Mouse (Mus musculus) hematopoietic multipotent progenitor cell, adult 10-12 weeks (in vitro differentiated cells): ENCODE data around the gene Tmem254c. TPM values are rescaled to one million over a fixed set of nuclear protein-coding genes. Genes with fewer than 3 reads are reported as not detected.

Experiments used
- polyA plus RNA-seq: library from polyadenylated mRNA; stranded (reverse); fragments of >175 nt; gene quantifications from 2 replicates; pipeline ENCODE4 v1.2.3, GENCODE M21; 2012; ENCODE audit warnings: low replicate concordance

Tmem254c gene
- polyA plus RNA-seq, result 4.9 and 11.4 TPM in 2 replicates

DNA sequence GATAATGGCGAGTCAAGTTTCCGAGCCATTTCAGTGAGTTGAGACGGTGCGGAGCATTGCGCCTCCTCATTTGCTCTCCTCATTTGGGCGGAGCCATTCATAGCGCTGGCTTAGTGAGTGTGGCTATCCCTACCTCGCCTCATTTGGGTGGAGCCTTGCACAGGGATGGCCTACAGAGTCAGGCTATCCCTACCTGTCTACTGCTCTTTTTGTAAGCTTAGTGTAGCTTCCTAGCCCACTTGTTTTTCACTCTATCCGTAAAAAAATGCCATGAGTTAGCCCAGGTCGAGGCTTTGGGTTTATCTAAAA is at the start of gene Tmem254c:
Gene Tmem254c, minus strand, starts transcription at position 31 of the 309 bp plus-strand sequence.

DNA sequence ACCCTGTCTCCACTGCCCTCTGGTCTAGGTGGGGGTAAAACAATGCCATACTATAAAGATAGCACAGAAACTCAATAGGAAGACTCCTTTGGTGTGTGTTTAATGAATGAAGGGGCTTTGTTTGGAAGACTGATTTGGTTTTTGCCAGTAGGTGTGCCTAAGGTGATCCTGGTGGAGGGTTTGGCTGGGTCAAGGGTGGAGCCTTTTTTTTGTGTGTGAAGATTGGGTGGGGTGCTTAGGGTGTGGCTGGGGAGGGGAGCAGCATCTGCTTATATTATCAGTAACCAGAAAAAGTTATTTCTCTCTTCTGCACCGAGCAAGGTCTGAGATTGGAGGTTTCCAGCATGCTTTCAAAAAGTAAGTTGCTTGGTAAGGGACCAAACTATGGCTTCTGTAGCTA is 14.8 kb upstream of the Tmem254c start, which contains the start of gene Cphx3:
Gene Cphx3, plus strand, starts transcription at position 301 of the 400 bp plus-strand sequence.

GRCm38 (mm10) chr14:26081216-26081615 is 14.1 kb upstream of the Tmem254c start, which contains the start of gene Cphx2:
Gene Cphx2 (plus strand): TSS chr14:26081516.

DNA sequence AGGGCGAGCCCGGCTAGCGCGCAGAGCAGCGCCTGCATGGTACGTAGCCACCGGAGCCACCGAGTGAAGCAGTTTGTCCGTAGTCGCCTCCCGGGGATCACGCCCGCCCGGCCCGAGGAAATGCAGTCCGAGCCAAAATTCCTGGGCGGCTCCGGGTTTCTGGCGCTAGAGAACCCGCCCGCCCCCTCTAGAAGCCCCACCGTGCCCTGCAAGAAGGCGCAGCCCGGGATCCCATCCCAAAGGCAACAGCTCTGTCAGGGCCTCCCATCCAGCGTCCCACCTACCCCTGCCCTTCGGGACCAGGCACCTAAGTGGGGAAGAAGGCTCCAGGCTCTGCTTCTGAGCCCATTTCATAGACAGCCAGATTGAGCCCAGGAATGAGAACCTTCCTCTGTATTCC is 24.5 kb downstream of the Tmem254c start, which contains the start of gene Gm9780:
Gene Gm9780, minus strand, starts transcription at position 101 of the 400 bp plus-strand sequence.

Other genes starting within 250 kb of the Tmem254c start
- 147 and 456 TPM in 2 replicates for gene Anxa11, start 225.2 kb downstream of the Tmem254c start, polyA plus RNA-seq
- not detected in 2 replicates for gene Plac9a, start 164.3 kb downstream of the Tmem254c start, polyA plus RNA-seq
- gene Tmem254a, start 139.7 kb downstream of the Tmem254c start, polyA plus RNA-seq, result 3.9 TPM in 1 of 2 replicates, not detected in the other
- gene Cphx1, start 129.1 kb downstream of the Tmem254c start, polyA plus RNA-seq, result not detected in 2 replicates
- not detected in 2 replicates for gene Duxbl1, start 88.8 kb downstream of the Tmem254c start, polyA plus RNA-seq
- 0.63 TPM in 1 of 2 replicates, not detected in the other for gene Gm9780, start 24.6 kb downstream of the Tmem254c start, polyA plus RNA-seq
- gene Cphx2, start 14.2 kb upstream of the Tmem254c start, polyA plus RNA-seq, result not detected in 2 replicates
- gene Cphx3, start 14.9 kb upstream of the Tmem254c start, polyA plus RNA-seq, result not detected in 2 replicates
- gene Duxbl2, start 51.0 kb upstream of the Tmem254c start, polyA plus RNA-seq, result 0.09 TPM in 1 of 2 replicates, not detected in the other
- gene Plac9b, start 115.1 kb upstream of the Tmem254c start, polyA plus RNA-seq, result not detected in 2 replicates
- 0.10 and 3.3 TPM in 2 replicates for gene Tmem254b, start 139.7 kb upstream of the Tmem254c start, polyA plus RNA-seq
- gene Duxbl3, start 190.6 kb upstream of the Tmem254c start, polyA plus RNA-seq, result not detected in 2 replicates